Mouse (Mus musculus): ENCODE data around the gene Ubxn2a.

DNA sequence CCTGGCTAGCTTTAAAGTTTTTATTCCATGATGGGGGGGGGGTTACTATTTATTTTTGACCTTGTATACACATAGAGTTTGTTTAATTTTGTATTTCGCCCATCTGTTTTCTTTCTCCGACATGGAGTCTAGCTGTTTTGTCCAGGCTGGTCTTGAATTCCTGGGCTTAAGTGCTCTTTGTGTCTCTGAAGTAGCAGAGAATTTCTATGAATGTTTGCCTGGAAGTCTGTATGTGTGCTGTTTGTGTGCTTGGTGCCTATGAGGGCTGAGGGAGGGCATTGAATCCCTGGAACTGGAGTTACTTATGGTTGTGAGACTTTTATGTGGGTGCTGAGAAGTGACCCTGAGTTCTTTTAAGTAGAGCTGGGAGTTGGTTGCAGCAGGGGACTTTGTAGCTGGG, 20.7 kb upstream of the Ubxn2a start:
- TF ChIP-seq CTCF (IDR thresholded peaks at IDR 0.05; ENCODE audit: borderline replicate concordance, insufficient read depth, low read length) = no peak
- TF ChIP-seq POLR2A (IDR thresholded peaks at IDR 0.05; ENCODE audit: low read depth, low read length) = no peak
